Mouse (Mus musculus): ENCODE measurements around the gene Gsc2. TPM values are rescaled to one million over a fixed set of nuclear protein-coding genes. Genes with fewer than 3 reads are reported as not detected.

Gsc2 gene
- polyA plus RNA-seq, 2 experiments, result 0.10 TPM; not detected in 1

DNA sequence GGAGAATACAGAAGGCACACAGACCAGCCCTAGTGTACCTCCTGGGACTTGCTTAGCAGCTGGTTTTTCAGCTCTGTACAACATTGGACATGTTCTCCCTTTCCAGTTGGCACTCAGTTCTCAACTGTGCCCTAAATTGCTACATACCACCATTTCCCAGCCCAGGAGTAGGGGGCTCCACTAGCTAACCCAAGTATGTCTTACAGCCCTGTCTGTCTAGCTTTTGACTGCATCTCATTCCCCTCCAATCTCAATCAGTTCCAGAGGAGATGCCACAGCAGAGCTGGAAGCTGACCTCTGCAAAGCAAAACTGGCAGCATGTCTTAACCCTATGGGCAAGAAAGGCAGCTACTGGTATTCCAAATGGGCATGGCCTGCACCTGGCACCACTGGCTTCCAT, 18.8 kb downstream of the Gsc2 start:
- no peak overlapping the region for H3K9ac ChIP-seq (ENCODE audit: low read depth, low read length, severe bottlenecking)
- H3K9me3 ChIP-seq (ENCODE audit: control insufficient read depth, low read length), result no peaks in the 10 kb centered on the region
- H3K4me3 ChIP-seq (replicated peaks; ENCODE audit: low read length), result no peak overlapping the region
- ATAC-seq (ENCODE audit: low FRiP score, low read depth) (no peak), DNase-seq (ENCODE audit: low spot score) (no peak)
- no peak overlapping the region for H3K4me2 ChIP-seq (replicated peaks; ENCODE audit: low read depth, low read length, severe bottlenecking)
- H3K27me3 ChIP-seq (ENCODE audit: control insufficient read depth, insufficient read depth, low read length), result no peaks in the 10 kb centered on the region
- 0 out of 2 replicates have a peak, but pooled peaks cover 4% of the 10 kb centered on the region for H3K4me1 ChIP-seq (ENCODE audit: control insufficient read depth, insufficient read depth, low read length)
- H3K27ac ChIP-seq (replicated peaks; ENCODE audit: low read depth, low read length), result no peak overlapping the region
- no peak for TF ChIP-seq POLR2A (IDR thresholded peaks at IDR 0.05; ENCODE audit: borderline replicate concordance, extremely low read depth, insufficient read depth, insufficient read length)
- H3K36me3 ChIP-seq (ENCODE audit: control insufficient read depth, insufficient read depth, low read length), result peaks cover 27% of the 10 kb centered on the region

DNA sequence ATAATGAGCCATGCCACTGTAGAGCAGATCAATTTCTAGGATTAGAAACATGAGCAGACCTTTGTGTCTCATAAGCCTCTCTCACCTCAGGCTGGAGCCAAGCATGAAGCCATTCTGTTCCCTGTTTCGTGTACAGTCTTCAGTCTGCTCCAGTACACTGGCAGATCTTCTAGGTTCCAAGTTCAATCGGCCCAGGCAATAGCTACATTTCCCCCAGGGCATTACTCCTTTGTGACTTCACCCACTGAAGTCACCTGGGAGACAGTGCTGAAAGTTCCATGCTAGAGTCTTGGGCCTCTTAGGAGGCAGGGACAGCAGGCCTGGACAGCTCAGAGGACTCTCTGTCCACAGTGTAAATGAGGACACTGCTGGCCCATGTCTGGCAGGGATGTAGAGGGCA, 20.9 kb downstream of the Gsc2 start, which contains the start of gene Tssk1:
Gene Tssk1 (plus strand): TSS at position 301 of the 400 bp plus-strand sequence.
- peaks cover 11% of the 10 kb centered on the region; the same call in 1 of the 2 replicates for H3K36me3 ChIP-seq (ENCODE audit: control insufficient read depth, insufficient read depth, low read length)
- no peak for ATAC-seq (ENCODE audit: low FRiP score, low read depth)

DNA sequence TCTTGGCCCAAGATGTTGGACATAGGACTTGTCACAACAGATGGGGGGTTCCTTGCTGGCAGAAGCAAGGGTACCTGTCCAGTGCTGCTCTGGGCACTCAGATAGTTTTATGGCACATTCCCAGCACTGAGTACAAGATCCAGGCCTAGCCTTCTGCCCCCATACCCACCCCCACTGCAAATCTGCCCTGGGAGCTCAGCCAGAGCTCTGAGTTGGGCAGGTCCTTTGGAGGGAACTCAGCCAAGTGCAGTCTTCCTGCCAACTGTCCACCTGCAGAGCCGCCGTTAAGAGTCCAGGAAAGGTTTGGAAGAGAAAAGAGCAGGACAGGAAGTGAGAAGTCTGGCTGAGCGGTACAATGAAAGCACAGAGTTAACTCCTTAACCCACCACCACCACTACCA, 22.3 kb downstream of the Gsc2 start:
- no peaks in the 10 kb centered on the region for H3K9me3 ChIP-seq (ENCODE audit: control insufficient read depth, low read length)
- H3K36me3 ChIP-seq (ENCODE audit: control insufficient read depth, insufficient read depth, low read length), result 0 out of 2 replicates have a peak, but pooled peaks cover 4% of the 10 kb centered on the region
- no peak overlapping the region for H3K9ac ChIP-seq (ENCODE audit: low read depth, low read length, severe bottlenecking)
- no peaks in the 10 kb centered on the region for H3K27me3 ChIP-seq (ENCODE audit: control insufficient read depth, insufficient read depth, low read length)
- H3K4me1 ChIP-seq (ENCODE audit: control insufficient read depth, insufficient read depth, low read length), result peaks cover 17% of the 10 kb centered on the region
- ATAC-seq (ENCODE audit: low FRiP score, low read depth), result no peak
- no peak for TF ChIP-seq POLR2A (IDR thresholded peaks at IDR 0.05; ENCODE audit: borderline replicate concordance, extremely low read depth, insufficient read depth, insufficient read length)
- no peak overlapping the region for H3K4me2 ChIP-seq (replicated peaks; ENCODE audit: low read depth, low read length, severe bottlenecking)
- no peak overlapping the region for H3K4me3 ChIP-seq (replicated peaks; ENCODE audit: low read length)
- WGBS, result 56% methylated on average over 3 of the region's 3 CpGs
- no peak for DNase-seq (ENCODE audit: low spot score)
- H3K27ac ChIP-seq (replicated peaks; ENCODE audit: low read depth, low read length), result no peak overlapping the region

More for the DNA sequence above, 20.9 kb downstream of the Gsc2 start, which contains the start of gene Tssk1:
- Histone ChIP-seq H3K27me3 (ENCODE audit: control insufficient read depth, insufficient read depth, low read length) (no peaks in the 10 kb centered on the region), H3K9ac (ENCODE audit: low read depth, low read length, severe bottlenecking) (no peak within 1 kb of the TSS), H3K4me2 (replicated peaks; ENCODE audit: low read depth, low read length, severe bottlenecking) (no peak within 1 kb of the TSS), H3K9me3 (ENCODE audit: control insufficient read depth, low read length) (no peaks in the 10 kb centered on the region), H3K4me3 (replicated peaks; ENCODE audit: low read length) (no peak within 1 kb of the TSS), H3K27ac (replicated peaks; ENCODE audit: low read depth, low read length) (no peak within 1 kb of the TSS), H3K4me1 (ENCODE audit: control insufficient read depth, insufficient read depth, low read length) (peaks cover 17% of the 10 kb centered on the region)
- TF ChIP-seq POLR2A (IDR thresholded peaks at IDR 0.05; ENCODE audit: borderline replicate concordance, extremely low read depth, insufficient read depth, insufficient read length), result no peak
- 85% methylated on average over 2 of the region's 2 CpGs for WGBS
- no peak for DNase-seq (ENCODE audit: low spot score)

DNA sequence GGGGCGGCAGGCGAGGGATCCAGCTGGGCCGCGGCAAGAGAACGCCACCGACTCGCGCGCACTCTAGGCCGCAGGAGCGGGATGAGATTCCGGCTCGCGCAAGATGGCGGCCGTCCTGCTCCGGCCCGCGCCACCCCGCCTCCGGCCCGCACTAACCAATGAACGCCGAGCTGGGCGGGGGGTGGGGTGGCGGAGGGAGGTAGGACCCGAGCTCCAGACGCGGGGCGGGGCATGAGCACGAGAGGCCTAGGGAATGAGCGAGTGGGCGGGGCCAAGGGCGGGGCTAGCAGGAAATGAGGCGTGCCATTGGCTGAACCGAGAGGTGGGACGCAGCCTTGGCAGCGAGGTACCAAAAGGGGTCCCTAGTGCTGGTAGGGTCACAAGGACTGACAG, 23.3 kb downstream of the Gsc2 start, which contains the start of gene Gm20518:
Gene Gm20518 (minus strand): TSS at position 105 of the 393 bp plus-strand sequence.
- under 1% methylated on average over 25 of the region's 38 CpGs for WGBS
- peak; percentile 98 for ATAC-seq (ENCODE audit: low FRiP score, low read depth)
- TF ChIP-seq POLR2A (IDR thresholded peaks at IDR 0.05; ENCODE audit: borderline replicate concordance, extremely low read depth, insufficient read depth, insufficient read length), result peak; percentile 63; the same call in 1 of the 2 replicates
- peak within 1 kb of the TSS; percentile 99 for H3K9ac ChIP-seq (ENCODE audit: low read depth, low read length, severe bottlenecking)
- DNase-seq (ENCODE audit: low spot score), result peak; percentile 99
- peak within 1 kb of the TSS; percentile 95 for H3K27ac ChIP-seq (replicated peaks; ENCODE audit: low read depth, low read length)
- no peaks in the 10 kb centered on the region for H3K27me3 ChIP-seq (ENCODE audit: control insufficient read depth, insufficient read depth, low read length)
- H3K4me2 ChIP-seq (replicated peaks; ENCODE audit: low read depth, low read length, severe bottlenecking), result peak within 1 kb of the TSS; percentile 83
- H3K4me3 ChIP-seq (replicated peaks; ENCODE audit: low read length), result peak within 1 kb of the TSS; percentile 98
- H3K9me3 ChIP-seq (ENCODE audit: control insufficient read depth, low read length), result no peaks in the 10 kb centered on the region
- H3K36me3 ChIP-seq (ENCODE audit: control insufficient read depth, insufficient read depth, low read length), result 0 out of 2 replicates have a peak, but pooled peaks cover 4% of the 10 kb centered on the region
- H3K4me1 ChIP-seq (ENCODE audit: control insufficient read depth, insufficient read depth, low read length), result peaks cover 17% of the 10 kb centered on the region

DNA sequence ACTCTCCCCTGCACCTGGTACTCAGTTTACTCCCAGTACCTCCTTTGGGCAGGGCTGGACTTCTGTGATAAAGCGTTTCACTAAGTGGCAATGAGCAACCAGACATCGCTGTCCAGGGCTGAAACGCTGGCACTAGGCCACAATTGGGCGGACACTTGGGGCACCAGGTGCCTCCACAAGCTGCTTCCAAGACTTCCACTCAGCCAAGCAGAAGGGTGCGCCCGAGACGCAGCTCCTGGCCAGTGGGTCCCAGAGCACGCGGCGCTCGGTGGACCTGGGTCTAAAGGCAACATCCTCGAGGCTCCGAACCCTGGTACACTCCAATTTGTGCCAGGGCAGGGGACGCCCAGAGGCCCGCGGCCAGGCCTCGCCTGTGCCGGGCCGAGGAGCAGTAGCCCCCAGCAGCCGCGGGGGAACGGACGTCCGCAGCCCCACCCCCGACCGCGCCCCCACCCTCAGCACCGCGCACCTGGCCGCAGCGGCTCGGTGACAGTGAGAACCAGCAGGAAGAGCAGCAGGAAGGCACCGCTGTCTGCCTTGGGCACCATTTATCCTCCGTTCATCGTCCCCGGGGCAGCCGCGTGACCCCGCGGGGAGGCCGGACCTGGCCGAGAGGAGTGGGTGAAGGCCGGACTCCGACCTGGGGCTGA, 23.8 kb downstream of the Gsc2 start:
- WGBS, result 3% methylated on average over 39 of the region's 44 CpGs
- peak overlapping the region; percentile 95 for H3K27ac ChIP-seq (replicated peaks; ENCODE audit: low read depth, low read length)
- ATAC-seq (ENCODE audit: low FRiP score, low read depth), result peak; percentile 55
- peak overlapping the region; percentile 83 for H3K4me2 ChIP-seq (replicated peaks; ENCODE audit: low read depth, low read length, severe bottlenecking)
- peak; percentile 65 for DNase-seq (ENCODE audit: low spot score)
- peak overlapping the region; percentile 99 for H3K9ac ChIP-seq (ENCODE audit: low read depth, low read length, severe bottlenecking)
- H3K9me3 ChIP-seq (ENCODE audit: control insufficient read depth, low read length), result no peaks in the 10 kb centered on the region
- no peaks in the 10 kb centered on the region for H3K27me3 ChIP-seq (ENCODE audit: control insufficient read depth, insufficient read depth, low read length)
- H3K36me3 ChIP-seq (ENCODE audit: control insufficient read depth, insufficient read depth, low read length), result 0 out of 2 replicates have a peak, but pooled peaks cover 4% of the 10 kb centered on the region
- H3K4me1 ChIP-seq (ENCODE audit: control insufficient read depth, insufficient read depth, low read length), result peaks cover 17% of the 10 kb centered on the region
- peak overlapping the region; percentile 98 for H3K4me3 ChIP-seq (replicated peaks; ENCODE audit: low read length)
- TF ChIP-seq POLR2A (IDR thresholded peaks at IDR 0.05; ENCODE audit: borderline replicate concordance, extremely low read depth, insufficient read depth, insufficient read length), result no peak

Measured in limb, embryonic 14.5 days (tissue).